Mouse (Mus musculus): Measurements from ENCODE around the gene Mast4. TPM values are rescaled to one million over a fixed set of nuclear protein-coding genes. Genes with fewer than 3 reads are reported as not detected.

Mast4 gene
- polyA plus RNA-seq, 1 experiment from 2014 or later, result 2.5 TPM

- WGBS (ENCODE audit: insufficient replicate concordance), result 72% methylated on average over 5 of the region's 5 CpGs
Measured at GRCm38 (mm10) chr13:103029377-103029776, 304.9 kb downstream of the Mast4 start.

GRCm38 (mm10) chr13:103027456-103028078 is 306.7 kb downstream of the Mast4 start:
- Histone ChIP-seq H3K9me3 (replicated peaks; ENCODE audit: control insufficient read depth, low read length) (no peaks in the 10 kb centered on the region), H3K27ac (ENCODE audit: low read length) (no peak overlapping the region), H3K4me1 (ENCODE audit: control insufficient read depth, low read depth, low read length) (no peaks in the 10 kb centered on the region), H3K4me2 (ENCODE audit: low read depth, low read length) (no peak overlapping the region), H3K9ac (ENCODE audit: low read depth, low read length) (no peak overlapping the region), H3K27me3 (ENCODE audit: control insufficient read depth, insufficient read depth, low read depth, low read length) (no peaks in the 10 kb centered on the region), H3K4me3 (ENCODE audit: low read depth, low read length) (no peak overlapping the region), H3K36me3 (ENCODE audit: control insufficient read depth, insufficient read depth) (no peaks in the 10 kb centered on the region)
- 71% methylated on average over 17 of the region's 17 CpGs for WGBS (ENCODE audit: insufficient replicate concordance)
- ATAC-seq (ENCODE audit: low read depth), result no peak

More at GRCm38 (mm10) chr13:103029377-103029776, 304.9 kb downstream of the Mast4 start:
- H3K4me1 ChIP-seq (ENCODE audit: control insufficient read depth, low read depth, low read length), result no peaks in the 10 kb centered on the region
- H3K4me3 ChIP-seq (ENCODE audit: low read depth, low read length), result no peak overlapping the region
- H3K9me3 ChIP-seq (replicated peaks; ENCODE audit: control insufficient read depth, low read length), result no peaks in the 10 kb centered on the region
- ATAC-seq (ENCODE audit: low read depth), result no peak
- no peaks in the 10 kb centered on the region for H3K36me3 ChIP-seq (ENCODE audit: control insufficient read depth, insufficient read depth)
- no peaks in the 10 kb centered on the region for H3K27me3 ChIP-seq (ENCODE audit: control insufficient read depth, insufficient read depth, low read depth, low read length)
- H3K4me2 ChIP-seq (ENCODE audit: low read depth, low read length), result no peak overlapping the region
- H3K27ac ChIP-seq (ENCODE audit: low read length), result no peak overlapping the region
- H3K9ac ChIP-seq (ENCODE audit: low read depth, low read length), result no peak overlapping the region

GRCm38 (mm10) chr13:103025461-103025860 is 308.8 kb downstream of the Mast4 start:
- no peaks in the 10 kb centered on the region for H3K4me1 ChIP-seq (ENCODE audit: control insufficient read depth, low read depth, low read length)
- H3K36me3 ChIP-seq (ENCODE audit: control insufficient read depth, insufficient read depth), result no peaks in the 10 kb centered on the region
- WGBS (ENCODE audit: insufficient replicate concordance), result 62% methylated on average over 3 of the region's 3 CpGs
- no peak overlapping the region for H3K4me3 ChIP-seq (ENCODE audit: low read depth, low read length)
- H3K4me2 ChIP-seq (ENCODE audit: low read depth, low read length), result no peak overlapping the region
- H3K9ac ChIP-seq (ENCODE audit: low read depth, low read length), result no peak overlapping the region
- H3K27ac ChIP-seq (ENCODE audit: low read length), result no peak overlapping the region
- ATAC-seq (ENCODE audit: low read depth), result no peak
- H3K9me3 ChIP-seq (replicated peaks; ENCODE audit: control insufficient read depth, low read length), result no peaks in the 10 kb centered on the region
- no peaks in the 10 kb centered on the region for H3K27me3 ChIP-seq (ENCODE audit: control insufficient read depth, insufficient read depth, low read depth, low read length)

GRCm38 (mm10) chr13:103018481-103018880 is 315.8 kb downstream of the Mast4 start:
- H3K27me3 ChIP-seq (ENCODE audit: control insufficient read depth, insufficient read depth, low read depth, low read length), result no peaks in the 10 kb centered on the region
- H3K4me3 ChIP-seq (ENCODE audit: low read depth, low read length), result no peak overlapping the region
- H3K4me2 ChIP-seq (ENCODE audit: low read depth, low read length), result no peak overlapping the region
- H3K27ac ChIP-seq (ENCODE audit: low read length), result no peak overlapping the region
- 62% methylated on average over 6 of the region's 6 CpGs for WGBS (ENCODE audit: insufficient replicate concordance)
- no peaks in the 10 kb centered on the region for H3K36me3 ChIP-seq (ENCODE audit: control insufficient read depth, insufficient read depth)
- no peak overlapping the region for H3K9ac ChIP-seq (ENCODE audit: low read depth, low read length)
- no peak for ATAC-seq (ENCODE audit: low read depth)
- no peaks in the 10 kb centered on the region for H3K4me1 ChIP-seq (ENCODE audit: control insufficient read depth, low read depth, low read length)
- no peaks in the 10 kb centered on the region for H3K9me3 ChIP-seq (replicated peaks; ENCODE audit: control insufficient read depth, low read length)

- no peak for ATAC-seq (ENCODE audit: low read depth)
Measured at GRCm38 (mm10) chr13:103017661-103018060, 316.6 kb downstream of the Mast4 start.

GRCm38 (mm10) chr13:103015131-103015750 is 319.1 kb downstream of the Mast4 start:
- Histone ChIP-seq H3K27me3 (ENCODE audit: control insufficient read depth, insufficient read depth, low read depth, low read length) (no peaks in the 10 kb centered on the region), H3K4me3 (ENCODE audit: low read depth, low read length) (no peak overlapping the region), H3K9ac (ENCODE audit: low read depth, low read length) (no peak overlapping the region), H3K4me2 (ENCODE audit: low read depth, low read length) (no peak overlapping the region), H3K9me3 (replicated peaks; ENCODE audit: control insufficient read depth, low read length) (no peaks in the 10 kb centered on the region), H3K36me3 (ENCODE audit: control insufficient read depth, insufficient read depth) (no peaks in the 10 kb centered on the region), H3K4me1 (ENCODE audit: control insufficient read depth, low read depth, low read length) (no peaks in the 10 kb centered on the region), H3K27ac (ENCODE audit: low read length) (no peak overlapping the region)
- 52% methylated on average over 3 of the region's 3 CpGs for WGBS (ENCODE audit: insufficient replicate concordance)
- ATAC-seq (ENCODE audit: low read depth), result no peak

More at GRCm38 (mm10) chr13:103017661-103018060, 316.6 kb downstream of the Mast4 start:
- Histone ChIP-seq H3K36me3 (ENCODE audit: control insufficient read depth, insufficient read depth) (no peaks in the 10 kb centered on the region), H3K4me2 (ENCODE audit: low read depth, low read length) (no peak overlapping the region), H3K9me3 (replicated peaks; ENCODE audit: control insufficient read depth, low read length) (no peaks in the 10 kb centered on the region), H3K27ac (ENCODE audit: low read length) (no peak overlapping the region), H3K27me3 (ENCODE audit: control insufficient read depth, insufficient read depth, low read depth, low read length) (no peaks in the 10 kb centered on the region), H3K4me1 (ENCODE audit: control insufficient read depth, low read depth, low read length) (no peaks in the 10 kb centered on the region), H3K4me3 (ENCODE audit: low read depth, low read length) (no peak overlapping the region), H3K9ac (ENCODE audit: low read depth, low read length) (no peak overlapping the region)
- WGBS (ENCODE audit: insufficient replicate concordance), result 60% methylated on average over 3 of the region's 3 CpGs

- Histone ChIP-seq H3K4me3 (ENCODE audit: low read depth, low read length) (no peak overlapping the region), H3K4me2 (ENCODE audit: low read depth, low read length) (no peak overlapping the region), H3K27ac (ENCODE audit: low read length) (no peak overlapping the region), H3K9ac (ENCODE audit: low read depth, low read length) (no peak overlapping the region), H3K9me3 (replicated peaks; ENCODE audit: control insufficient read depth, low read length) (no peaks in the 10 kb centered on the region), H3K36me3 (ENCODE audit: control insufficient read depth, insufficient read depth) (no peaks in the 10 kb centered on the region), H3K4me1 (ENCODE audit: control insufficient read depth, low read depth, low read length) (no peaks in the 10 kb centered on the region), H3K27me3 (ENCODE audit: control insufficient read depth, insufficient read depth, low read depth, low read length) (no peaks in the 10 kb centered on the region)
- ATAC-seq (ENCODE audit: low read depth), result no peak
- WGBS (ENCODE audit: insufficient replicate concordance), result 70% methylated on average over 6 of the region's 6 CpGs
Measured at GRCm38 (mm10) chr13:103014631-103015030, 319.7 kb downstream of the Mast4 start.

- Histone ChIP-seq H3K9ac (ENCODE audit: low read depth, low read length) (no peak overlapping the region), H3K27me3 (ENCODE audit: control insufficient read depth, insufficient read depth, low read depth, low read length) (no peaks in the 10 kb centered on the region), H3K4me2 (ENCODE audit: low read depth, low read length) (no peak overlapping the region), H3K4me3 (ENCODE audit: low read depth, low read length) (no peak overlapping the region), H3K27ac (ENCODE audit: low read length) (no peak overlapping the region), H3K4me1 (ENCODE audit: control insufficient read depth, low read depth, low read length) (no peaks in the 10 kb centered on the region), H3K9me3 (replicated peaks; ENCODE audit: control insufficient read depth, low read length) (no peaks in the 10 kb centered on the region), H3K36me3 (ENCODE audit: control insufficient read depth, insufficient read depth) (no peaks in the 10 kb centered on the region)
- 55% methylated on average over 1 of the region's 1 CpGs for WGBS (ENCODE audit: insufficient replicate concordance)
- ATAC-seq (ENCODE audit: low read depth), result no peak
Measured at GRCm38 (mm10) chr13:103014222-103014621, 320.1 kb downstream of the Mast4 start.

GRCm38 (mm10) chr13:103005227-103005626 is 329.1 kb downstream of the Mast4 start:
- H3K9ac ChIP-seq (ENCODE audit: low read depth, low read length), result no peak overlapping the region
- no peak overlapping the region for H3K4me2 ChIP-seq (ENCODE audit: low read depth, low read length)
- ATAC-seq (ENCODE audit: low read depth), result no peak
- H3K4me1 ChIP-seq (ENCODE audit: control insufficient read depth, low read depth, low read length), result no peaks in the 10 kb centered on the region
- no peaks in the 10 kb centered on the region for H3K9me3 ChIP-seq (replicated peaks; ENCODE audit: control insufficient read depth, low read length)
- no peaks in the 10 kb centered on the region for H3K36me3 ChIP-seq (ENCODE audit: control insufficient read depth, insufficient read depth)
- no peaks in the 10 kb centered on the region for H3K27me3 ChIP-seq (ENCODE audit: control insufficient read depth, insufficient read depth, low read depth, low read length)
- no peak overlapping the region for H3K4me3 ChIP-seq (ENCODE audit: low read depth, low read length)
- 68% methylated on average over 2 of the region's 2 CpGs for WGBS (ENCODE audit: insufficient replicate concordance)
- no peak overlapping the region for H3K27ac ChIP-seq (ENCODE audit: low read length)
